Mouse (Mus musculus) cortical plate, adult 2 months (tissue): ENCODE data around the gene Ankrd44. TPM values are rescaled to one million over a fixed set of nuclear protein-coding genes. Genes with fewer than 3 reads are reported as not detected.

Source experiments
- H3K27ac ChIP-seq: fragments of 200-500 bp; 2 replicates; pipeline ENCODE4 v1.5.1; 2012; ENCODE audit warnings: low read length, control low read depth, inconsistent platforms; ENCODE audit not compliant: insufficient read depth
- H3K4me1 ChIP-seq: fragments of 200-500 bp; 2 replicates; pipeline ENCODE4 v1.6.1; 2011; ENCODE audit warnings: low read length; ENCODE audit not compliant: control insufficient read depth, insufficient read depth
- H3K4me3 ChIP-seq: fragments of 200-500 bp; 2 replicates; pipeline ENCODE4 v1.5.1; 2011; ENCODE audit warnings: mild to moderate bottlenecking, low read length, control low read depth; ENCODE audit not compliant: insufficient read depth
- CTCF ChIP-seq: fragments of 200-500 bp; IDR thresholded peaks from 2 replicates; pipeline ENCODE4 v1.5.1; 2011; ENCODE audit warnings: mild to moderate bottlenecking, control low read depth, low read length; ENCODE audit not compliant: insufficient read depth; ENCODE audit errors: extremely low read depth
- POLR2A ChIP-seq: fragments of 200-500 bp; IDR thresholded peaks from 2 replicates; pipeline ENCODE4 v1.6.1; 2011; ENCODE audit warnings: mild to moderate bottlenecking, low read length, control low read depth; ENCODE audit not compliant: insufficient read depth; ENCODE audit errors: extremely low read depth
- polyA plus RNA-seq: library from polyadenylated mRNA; depleted of rRNA; stranded (reverse); fragments of >200 nt; gene quantifications from 2 replicates; pipeline ENCODE4 v1.2.3, GENCODE M21; 2012; rRNA removed

The Ankrd44 gene
- polyA plus RNA-seq, 1 experiment: 18.3 TPM

DNA sequence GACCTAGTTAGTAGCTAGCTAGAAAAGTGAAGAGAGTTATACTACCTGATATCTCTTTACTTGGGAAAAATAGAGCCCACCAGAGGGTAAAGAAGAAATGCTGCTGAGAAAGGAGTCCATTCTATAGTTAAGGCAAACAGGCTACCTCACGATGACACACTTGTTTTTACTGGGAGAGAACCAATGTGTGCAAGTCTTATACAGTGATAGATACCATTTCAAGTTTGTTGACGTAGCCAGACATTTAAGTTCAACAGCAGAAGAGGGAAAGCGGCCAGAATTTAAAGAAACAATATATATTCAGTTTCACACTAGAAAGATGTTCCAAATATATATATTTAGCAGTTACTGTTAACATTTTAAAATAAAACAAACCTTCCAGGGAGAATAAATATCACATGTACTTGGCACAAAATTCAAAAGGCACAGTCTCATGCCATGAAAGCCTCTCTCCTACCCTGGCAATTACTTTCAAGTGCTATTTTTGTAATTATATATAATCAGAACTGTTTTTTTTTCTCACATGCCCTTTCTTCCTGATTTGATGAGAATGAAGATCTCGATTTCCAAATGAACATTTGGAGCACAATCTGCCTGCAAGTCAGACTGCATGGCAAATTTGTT, 328.5 kb downstream of the Ankrd44 start:
- Histone ChIP-seq H3K4me1 (peaks cover 4% of the 10 kb centered on the region), H3K27ac (no peak overlapping the region), H3K4me3 (no peak overlapping the region)
- no peak for TF ChIP-seq POLR2A

GRCm38 (mm10) chr1:54596151-54596550, 330.0 kb downstream of the Ankrd44 start:
- TF ChIP-seq CTCF (no peak), POLR2A (no peak)
- Histone ChIP-seq H3K27ac (no peak overlapping the region), H3K4me1 (peaks cover 4% of the 10 kb centered on the region)

More at GRCm38 (mm10) chr1:54596151-54596550, 330.0 kb downstream of the Ankrd44 start:
- H3K4me3 ChIP-seq: no peak overlapping the region

Other genes starting within 250 kb of the Ankrd44 start
- gene Sf3b1, start 101.1 kb upstream of the Ankrd44 start, polyA plus RNA-seq: 172 and 177 TPM in 2 replicates
- 29.1 and 34.7 TPM in 2 replicates for gene Coq10b, start 126.4 kb upstream of the Ankrd44 start, polyA plus RNA-seq
- 141 and 142 TPM in 2 replicates for gene Hspe1, start 161.7 kb upstream of the Ankrd44 start, polyA plus RNA-seq
- 97.7 and 98.4 TPM in 2 replicates for gene Hspd1, start 161.9 kb upstream of the Ankrd44 start, polyA plus RNA-seq
- 39.2 and 39.8 TPM in 2 replicates for gene Mob4, start 204.8 kb upstream of the Ankrd44 start, polyA plus RNA-seq